Mouse (Mus musculus) mouse trophoblast stem cell (cell line): ENCODE data around the gene Clrn3.
"Not testable (repeated sequence)": the region's sequence is repeated elsewhere in the genome, so short reads cannot be mapped to it uniquely, and the experiment has no call there.

ENCODE experiments used
- in situ Hi-C, 2 experiments: fragments of 300-500 bp; cut with MseI, MboI; formaldehyde crosslinking; loops; 2 replicates in 1 of 2; 3 replicates in 1 of 2; pipeline ENCODE4 v1.15.1; 2025

Gene Clrn3

GRCm38 (mm10) chr7:135528515-135528914 is at the start of gene Clrn3:
Clrn3 (minus strand) TSS chr7:135528654.
- in situ Hi-C loops = no loop called here

- in situ Hi-C loops = no loop called here
Observed at GRCm38 (mm10) chr7:135576329-135576728, 47.9 kb upstream of the Clrn3 start.

GRCm38 (mm10) chr7:135575319-135576069 is 47.0 kb upstream of the Clrn3 start:
- in situ Hi-C loops = not testable (repeated sequence)

- in situ Hi-C loops = no loop called here
Observed at GRCm38 (mm10) chr7:135571951-135572559, 43.6 kb upstream of the Clrn3 start.

DNA sequence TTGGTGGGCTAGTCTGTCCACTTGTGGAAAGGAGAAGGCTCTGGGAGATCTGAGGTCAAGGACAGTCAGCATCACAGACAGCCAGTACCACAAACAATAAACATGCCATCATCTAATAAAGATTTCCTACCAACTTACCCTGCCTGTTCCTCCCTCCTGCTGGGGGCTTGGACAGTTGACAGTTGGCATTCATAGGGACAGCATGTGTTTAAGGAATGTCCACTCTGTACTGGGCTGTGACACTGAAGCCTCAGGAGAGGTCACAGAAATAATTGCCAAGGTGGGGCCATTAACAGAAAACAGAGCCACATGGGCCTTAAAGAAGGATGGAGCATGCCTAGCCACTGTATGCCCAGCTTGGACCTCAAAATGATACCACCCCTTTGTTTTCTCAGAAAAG is 42.9 kb upstream of the Clrn3 start:
- in situ Hi-C loops = no loop called here

GRCm38 (mm10) chr7:135568550-135568949 is 40.1 kb upstream of the Clrn3 start:
- in situ Hi-C loops = no loop called here

- in situ Hi-C loops = no loop called here
Observed at GRCm38 (mm10) chr7:135567582-135567981, 39.1 kb upstream of the Clrn3 start.

- in situ Hi-C loops = no loop called here
Observed at GRCm38 (mm10) chr7:135566013-135566412, 37.6 kb upstream of the Clrn3 start.

- in situ Hi-C loops = no loop called here
Observed at GRCm38 (mm10) chr7:135564022-135564421, 35.6 kb upstream of the Clrn3 start.

DNA sequence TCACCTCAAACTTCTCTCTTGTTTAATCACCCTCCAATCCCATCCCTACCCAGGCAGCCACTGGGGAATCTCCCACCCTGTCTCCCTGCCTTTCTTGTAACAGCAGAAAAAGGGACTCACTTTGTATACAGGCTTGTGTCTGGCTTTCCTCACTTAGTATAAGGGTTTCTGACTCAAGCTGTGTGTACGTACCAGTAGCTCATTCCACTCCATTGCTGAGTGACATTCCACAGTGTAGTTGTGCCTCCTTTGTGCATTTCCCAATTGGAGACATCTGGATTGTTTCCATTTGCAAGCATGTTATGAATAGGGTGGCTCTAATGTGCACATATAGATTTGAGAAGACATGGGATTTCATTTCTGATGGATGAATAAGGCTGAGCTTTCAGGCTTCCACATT is 31.8 kb upstream of the Clrn3 start:
- in situ Hi-C loops = no loop called here

DNA sequence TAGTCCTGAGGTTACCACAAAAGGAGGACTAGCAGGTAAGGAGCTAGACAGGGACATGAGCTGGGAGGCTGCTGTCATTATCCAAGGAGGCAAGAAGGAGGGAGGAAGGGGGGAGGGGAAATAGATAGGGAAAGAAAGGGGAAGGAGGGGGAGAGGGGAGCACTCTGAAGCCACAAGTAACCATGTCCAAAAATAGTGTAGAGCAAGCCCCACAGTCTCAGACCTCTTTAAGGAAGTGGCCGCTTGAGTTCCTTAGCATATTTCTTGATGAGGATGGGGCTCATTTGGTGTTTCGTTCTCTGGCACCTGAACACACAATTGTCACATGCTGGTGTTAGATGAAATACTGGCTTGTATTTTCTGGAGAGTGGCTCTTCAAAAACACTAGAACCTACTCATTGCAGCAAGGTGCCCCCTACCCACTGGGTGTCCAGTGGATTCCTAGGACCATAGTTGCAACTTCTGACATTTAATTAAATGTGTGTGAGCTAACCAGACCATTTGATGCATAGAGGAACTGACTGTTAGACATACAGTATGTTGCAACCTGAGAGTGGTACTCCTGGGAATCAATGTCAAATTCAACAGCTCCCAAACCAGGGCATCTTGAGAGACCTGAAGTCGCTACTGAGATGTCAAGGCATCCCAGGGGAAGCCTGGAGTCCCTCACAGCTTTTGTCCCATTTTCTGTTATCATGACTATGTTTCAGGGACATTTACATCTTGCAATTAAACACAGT is 28.4 kb upstream of the Clrn3 start:
- in situ Hi-C loops = no loop called here

DNA sequence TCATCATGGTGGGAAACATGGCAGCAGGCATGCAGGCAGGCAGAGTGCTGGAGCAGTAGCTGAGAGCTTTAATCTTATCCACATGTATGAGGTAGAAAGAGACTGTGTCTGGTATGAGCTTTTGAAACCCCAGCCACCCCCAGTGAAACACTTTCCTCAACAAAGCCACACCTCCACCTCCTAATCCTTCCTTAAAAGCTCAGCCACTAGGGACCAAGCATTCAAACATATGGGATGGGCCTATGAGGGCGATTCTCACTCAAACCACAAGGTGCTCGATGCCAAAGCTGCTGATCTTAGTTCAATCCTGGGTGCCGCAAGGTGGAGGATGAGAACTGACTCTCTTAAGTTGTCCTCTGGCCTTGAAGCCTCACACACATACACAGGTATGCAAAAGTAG is 25.1 kb upstream of the Clrn3 start:
- in situ Hi-C loops = no loop called here

GRCm38 (mm10) chr7:135551547-135551946 is 23.1 kb upstream of the Clrn3 start:
- in situ Hi-C loops = no loop called here

- in situ Hi-C loops = no loop called here
Observed at GRCm38 (mm10) chr7:135548434-135548833, 20.0 kb upstream of the Clrn3 start.

DNA sequence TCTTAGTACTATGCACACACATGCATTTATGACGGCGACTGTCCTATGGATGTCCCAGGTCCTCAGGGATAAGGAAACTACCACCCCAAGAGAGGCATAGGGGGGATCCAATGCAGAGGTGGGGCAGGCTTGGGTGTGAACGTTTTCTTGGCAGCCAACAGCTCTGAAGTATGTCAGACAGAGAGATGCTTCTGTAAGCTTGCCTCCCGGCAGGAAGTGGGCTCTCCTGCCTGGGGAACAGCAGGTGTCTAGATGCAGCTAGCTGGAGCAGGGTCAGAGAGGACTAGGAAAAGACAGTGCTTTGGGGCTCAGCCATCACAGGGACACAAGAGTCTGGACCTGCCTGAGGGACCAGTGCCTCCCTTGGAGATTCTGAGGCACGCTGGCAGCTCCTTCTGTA is 18.1 kb upstream of the Clrn3 start:
- in situ Hi-C loops = no loop called here

GRCm38 (mm10) chr7:135545957-135546356 is 17.5 kb upstream of the Clrn3 start:
- in situ Hi-C loops = no loop called here

GRCm38 (mm10) chr7:135544321-135544720 is 15.9 kb upstream of the Clrn3 start:
- in situ Hi-C loops = no loop called here

DNA sequence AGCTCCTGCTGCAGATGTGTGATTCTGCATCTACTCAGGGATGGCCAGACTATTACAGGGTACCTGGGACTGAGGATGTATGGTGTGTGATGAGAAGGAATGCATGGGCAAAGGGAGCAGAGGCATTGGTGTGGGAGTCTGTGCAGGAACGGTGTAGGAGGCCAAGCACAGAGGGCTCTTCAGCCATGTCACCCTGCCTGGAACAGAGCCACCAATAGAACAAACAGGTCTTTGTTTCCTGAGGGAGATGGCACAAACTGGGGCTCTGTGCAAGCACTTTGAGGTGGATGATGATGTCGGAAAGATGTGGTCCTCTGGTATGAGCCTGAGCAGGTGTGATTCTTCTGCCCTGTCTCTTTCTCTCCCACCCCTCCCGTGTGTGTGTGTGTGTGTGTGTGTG is 14.6 kb upstream of the Clrn3 start:
- in situ Hi-C loops = no loop called here

DNA sequence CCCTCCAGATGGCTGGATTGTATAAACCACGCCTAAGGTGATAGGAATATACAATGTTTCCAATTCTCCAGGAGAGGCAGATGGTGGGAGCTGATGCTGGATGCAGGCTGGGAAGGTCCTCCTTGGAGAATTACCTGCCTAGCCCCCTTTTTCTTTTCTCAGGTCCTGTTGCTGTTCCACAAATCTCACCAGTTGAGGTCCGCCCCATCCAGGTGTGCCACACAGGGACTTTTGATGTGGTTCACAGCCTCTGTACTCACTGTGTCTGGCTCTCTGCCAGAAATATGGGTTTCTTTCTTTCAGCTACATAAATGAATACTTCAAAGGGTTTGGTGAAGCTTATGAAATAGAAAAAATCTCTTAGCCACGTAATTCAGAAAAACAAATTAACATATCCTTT is 13.8 kb upstream of the Clrn3 start:
- in situ Hi-C loops = no loop called here

- in situ Hi-C loops = loop anchor here (5.0 kb wide), 1 partner anchor 88 kb away; no protein-coding TSS in a partner anchor
Observed at GRCm38 (mm10) chr7:135539429-135539828, 11.0 kb upstream of the Clrn3 start.

DNA sequence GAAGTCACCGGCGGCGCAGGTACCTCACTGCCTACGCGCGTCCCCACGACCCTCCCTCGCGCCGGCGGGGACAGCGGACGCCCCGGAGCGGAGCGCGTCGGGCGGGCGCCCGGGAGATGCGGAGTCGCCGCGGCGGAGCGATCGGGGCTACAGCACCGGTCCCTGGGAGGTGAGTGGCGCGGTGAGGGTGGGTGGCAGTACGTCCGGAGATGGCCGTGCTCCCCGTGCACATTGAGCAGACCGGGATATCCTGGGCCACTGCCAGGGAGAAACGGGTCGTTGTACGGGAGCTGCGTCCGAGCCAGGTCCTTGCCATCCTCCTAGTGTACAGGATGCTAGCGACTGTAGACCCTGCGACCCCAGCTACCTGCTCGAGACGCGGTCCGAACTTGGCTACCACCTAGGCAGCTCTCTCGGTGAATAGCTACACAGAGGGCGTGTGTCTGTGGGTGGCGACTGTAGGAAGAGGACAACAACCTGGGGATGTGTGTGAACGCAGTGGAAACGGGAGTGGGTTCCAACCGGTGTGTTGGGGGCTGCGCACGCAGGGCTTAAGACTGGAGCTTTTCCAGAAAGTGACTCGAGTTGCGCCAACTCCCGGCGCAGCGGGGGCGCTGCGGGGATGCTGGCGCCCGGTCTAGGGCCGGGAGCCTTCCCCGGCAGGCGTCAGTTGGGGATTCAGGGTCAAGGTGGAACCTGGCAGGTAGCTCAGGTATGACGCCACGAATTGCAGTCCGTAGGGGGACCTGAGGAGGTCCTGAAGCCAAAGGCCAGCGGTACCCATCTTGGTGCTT is 9.7 kb upstream of the Clrn3 start:
- in situ Hi-C loops = loop anchor here (5.0 kb wide), 1 partner anchor 89 kb away; no protein-coding TSS in a partner anchor
